Mouse (Mus musculus) cerebellum, postnatal 14 days (tissue): ENCODE results near the gene Tmtc2.

Source experiments
- DNase-seq, 2 experiments: peaks; one replicate each; pipeline ENCODE4 v3.0.0; 2021; ENCODE audit warnings: mixed read lengths in 2 of 2

Tmtc2 gene

DNA sequence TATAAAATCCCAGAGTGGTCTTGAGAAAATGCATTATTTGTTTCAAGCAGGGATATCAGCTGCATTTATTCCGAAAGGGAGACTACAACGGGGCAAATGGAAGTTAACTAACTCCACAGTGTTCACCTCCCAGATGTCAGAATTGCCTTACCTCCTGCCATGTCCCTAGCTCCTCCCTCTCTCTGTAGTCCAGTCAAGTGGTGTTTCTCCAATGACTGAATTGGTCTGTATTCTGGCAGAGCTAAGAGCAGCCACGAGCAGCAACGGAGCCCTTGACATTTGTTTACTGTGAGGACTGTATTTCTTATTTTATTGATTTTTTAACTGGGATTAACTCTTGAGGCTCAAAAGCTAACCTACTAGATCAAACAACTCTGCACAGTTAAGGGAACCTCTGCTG is 81.8 kb downstream of the Tmtc2 start:
- DNase-seq = no peak

DNA sequence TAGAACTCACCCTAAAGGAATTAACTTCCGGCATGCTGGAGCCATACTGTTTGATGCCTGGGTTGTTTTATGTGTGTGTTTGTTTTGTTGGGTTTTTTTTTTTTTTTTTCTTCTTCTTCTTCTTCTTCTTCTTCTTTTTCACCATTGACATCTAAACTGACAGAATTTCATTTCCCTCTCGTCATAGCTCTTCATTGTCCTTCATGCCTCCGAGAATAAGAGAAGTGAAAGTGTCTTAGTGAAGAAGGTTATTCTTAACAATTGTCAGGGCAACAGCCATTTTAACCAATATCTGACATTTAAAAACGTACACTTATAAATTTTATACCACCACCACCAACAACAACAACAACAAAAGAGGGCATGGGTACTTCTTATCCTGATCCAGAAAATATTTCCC is 83.5 kb downstream of the Tmtc2 start:
- no peak for DNase-seq

DNA sequence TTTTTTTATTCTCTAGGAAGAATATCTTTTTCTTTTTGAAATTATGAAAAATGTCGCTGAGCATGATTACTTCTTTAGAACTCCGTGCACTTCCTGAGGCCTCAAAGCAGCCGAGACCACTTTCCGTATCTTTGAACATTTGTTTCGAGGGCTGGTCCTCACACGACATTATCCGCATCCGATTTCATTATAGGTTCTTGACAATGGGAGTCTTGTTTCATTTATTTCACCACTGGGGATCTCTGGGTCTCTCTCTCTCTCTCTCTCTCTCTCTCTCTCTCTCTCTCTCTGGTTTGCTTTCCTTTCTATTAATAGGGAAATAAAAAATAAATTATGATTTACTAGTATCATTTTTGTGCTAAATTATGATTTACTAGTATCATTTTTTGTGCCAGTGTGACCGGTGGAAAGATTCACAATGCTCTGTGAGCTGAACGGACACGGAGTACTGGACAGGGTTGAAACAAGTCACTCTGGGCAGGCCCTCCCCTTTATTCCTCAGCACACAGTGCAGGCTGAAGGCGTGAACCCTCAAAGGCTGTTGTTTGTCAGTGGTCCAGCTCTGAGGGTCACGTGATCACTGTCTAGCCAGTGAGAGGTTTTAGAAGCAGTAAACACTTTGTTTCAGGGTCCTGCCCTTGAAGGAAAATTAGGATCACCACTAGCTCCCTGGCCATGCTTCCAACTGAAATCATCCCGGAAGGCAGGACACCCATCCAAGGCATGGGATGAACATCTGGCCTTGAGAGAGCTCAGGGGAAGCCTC is 84.1 kb downstream of the Tmtc2 start:
- DNase-seq = peak in 1 of 2 experiments; percentile 41

DNA sequence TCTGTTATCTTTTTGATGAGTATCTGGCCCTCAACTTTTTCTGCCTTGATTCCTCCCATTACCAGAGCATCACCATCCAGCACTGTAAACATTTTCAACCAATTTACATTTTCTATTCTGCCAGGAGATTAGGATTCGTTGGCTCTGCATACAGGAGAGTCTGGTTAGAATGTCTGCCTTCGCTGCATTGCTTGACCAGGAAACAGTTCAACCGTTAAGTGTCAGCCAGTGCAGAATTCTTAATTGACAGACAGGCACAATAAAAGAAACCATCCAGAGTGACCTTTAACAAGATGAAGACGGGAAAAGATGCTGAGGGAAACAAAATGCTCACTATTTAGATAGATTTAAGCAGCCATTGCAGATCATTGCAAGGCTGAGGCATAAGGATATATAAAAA is 87.3 kb downstream of the Tmtc2 start:
- no peak for DNase-seq

DNA sequence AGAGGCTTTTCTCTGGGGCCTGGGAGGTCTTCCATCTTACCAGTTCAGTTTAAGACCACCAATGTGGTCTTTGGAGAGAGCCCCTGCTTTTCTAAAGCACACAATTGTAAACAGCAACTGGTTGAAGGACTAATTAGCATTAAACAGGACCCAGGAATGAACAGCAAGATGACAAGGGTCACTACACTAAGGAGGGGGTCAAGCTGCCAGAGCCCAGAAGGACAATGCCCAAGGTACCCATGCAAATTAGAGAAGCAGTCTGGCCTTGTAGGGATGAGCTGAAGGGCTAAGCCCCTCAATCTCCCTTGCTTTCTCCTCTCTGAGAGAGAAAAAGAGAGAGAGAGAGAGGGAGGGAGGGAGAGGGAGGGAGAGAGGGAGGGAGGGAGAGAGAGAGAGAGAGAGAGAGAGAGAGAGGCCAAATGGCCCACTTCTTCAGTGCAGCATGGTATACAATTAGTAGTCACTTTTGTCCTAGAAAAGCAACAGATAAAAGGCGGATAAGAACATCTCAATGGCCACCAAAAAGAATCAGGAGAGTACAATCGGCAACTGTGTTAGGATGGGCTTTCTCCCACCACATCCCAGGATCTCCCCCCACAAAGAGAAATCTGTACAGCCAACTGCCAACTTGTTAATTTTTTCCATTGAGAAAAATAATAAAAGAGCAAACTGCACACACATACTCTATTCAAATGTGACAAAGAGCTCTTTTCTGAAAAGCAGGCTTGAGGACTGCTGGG is 89.7 kb downstream of the Tmtc2 start:
- DNase-seq = no peak

DNA sequence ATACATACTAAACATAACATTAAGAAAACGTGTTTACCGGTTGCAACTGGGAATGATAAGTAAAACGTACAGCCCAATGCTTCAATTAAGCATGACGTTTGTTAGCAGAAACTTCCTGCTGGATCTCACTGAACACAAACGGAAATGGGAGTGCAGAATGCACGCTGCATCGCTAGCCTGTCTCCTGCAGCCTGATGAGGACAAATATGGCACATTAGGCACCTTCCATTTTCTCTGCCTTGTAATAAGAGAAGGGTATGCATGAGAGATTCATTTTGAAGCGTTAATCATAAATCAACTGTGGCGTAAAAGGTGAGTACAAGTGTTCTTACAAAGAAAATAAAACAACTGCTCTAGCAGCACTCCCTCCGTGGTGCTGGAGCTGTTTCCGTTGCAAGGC is 94.5 kb downstream of the Tmtc2 start:
- DNase-seq = no peak

DNA sequence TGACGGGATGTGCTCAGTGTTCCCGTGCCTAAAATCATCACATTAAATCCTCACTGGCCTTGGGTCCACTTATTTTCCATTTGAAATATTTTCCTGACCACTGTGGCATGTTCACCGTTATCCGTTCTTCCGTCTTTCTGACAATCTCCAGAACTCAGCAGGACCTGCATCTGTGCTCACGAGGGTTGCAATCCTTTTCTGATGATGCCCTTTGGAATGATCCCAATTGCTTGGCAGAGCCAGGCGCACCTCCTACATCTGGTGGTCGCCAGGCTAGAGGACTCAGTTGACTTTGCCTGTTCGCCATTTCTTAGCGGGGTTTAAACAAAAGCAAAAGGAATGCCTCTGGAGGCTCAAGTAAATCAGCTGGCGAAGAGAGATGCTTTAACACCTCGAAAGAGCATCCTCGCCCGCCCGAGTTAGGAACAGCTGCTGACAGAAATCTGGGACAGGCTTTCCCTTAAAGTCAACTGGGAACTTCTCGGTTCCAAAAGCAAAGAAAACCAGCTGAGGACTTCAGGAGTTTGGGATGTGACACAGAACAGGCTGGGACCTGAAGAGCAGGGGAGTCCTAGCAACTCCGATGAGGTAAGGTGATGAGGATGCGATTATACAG is 96.5 kb downstream of the Tmtc2 start:
- DNase-seq = peak in 1 of 2 experiments; percentile 40

DNA sequence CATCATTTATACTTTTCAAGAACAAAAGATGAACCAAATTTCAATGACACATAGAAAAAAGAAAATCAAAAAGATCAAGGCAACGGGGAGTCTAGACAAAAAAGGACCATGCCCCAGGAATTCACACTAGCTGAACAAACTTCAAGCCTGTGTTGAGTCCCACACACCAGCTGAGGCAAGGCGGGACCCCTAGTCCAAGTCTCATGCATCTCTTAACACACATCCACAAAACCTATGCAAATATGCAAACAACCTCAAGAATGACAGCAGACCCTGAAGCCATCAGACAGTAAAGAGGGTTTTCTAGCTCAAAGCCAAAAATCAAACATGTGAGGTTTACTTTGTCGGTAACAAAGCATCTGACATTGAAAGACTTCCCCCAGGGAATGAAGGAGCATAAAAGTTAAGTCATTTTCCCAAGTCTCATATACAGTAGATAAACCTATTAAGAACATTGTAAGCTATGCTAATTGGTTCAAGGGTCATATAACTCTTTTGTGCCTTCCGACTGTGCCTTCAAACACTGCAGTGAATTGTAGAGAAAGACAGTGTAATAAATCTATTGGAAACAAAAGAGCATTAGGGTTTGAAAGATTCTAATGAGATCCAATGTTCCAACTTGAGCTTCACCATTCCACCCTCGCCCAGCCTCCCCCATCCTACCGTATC is 100.0 kb downstream of the Tmtc2 start:
- DNase-seq = no peak

DNA sequence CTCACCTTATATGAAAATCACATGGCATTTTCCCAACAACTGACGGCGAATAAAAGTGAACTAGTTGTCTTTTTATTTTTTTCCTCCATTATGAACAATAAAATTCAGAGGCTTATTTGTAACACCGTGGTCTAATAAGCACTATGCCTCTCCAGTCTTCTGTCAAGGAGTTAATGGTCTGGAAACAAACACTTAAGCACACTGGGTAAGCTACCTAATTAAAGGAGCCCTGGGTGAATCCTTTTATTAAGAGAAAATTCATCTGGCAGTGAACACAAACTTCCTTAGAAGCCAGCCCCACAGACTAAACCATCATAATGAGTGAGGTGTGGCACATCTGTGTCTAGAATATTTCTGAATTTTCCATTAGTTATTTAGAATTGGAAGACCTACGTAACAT is 109.9 kb downstream of the Tmtc2 start:
- DNase-seq = no peak

DNA sequence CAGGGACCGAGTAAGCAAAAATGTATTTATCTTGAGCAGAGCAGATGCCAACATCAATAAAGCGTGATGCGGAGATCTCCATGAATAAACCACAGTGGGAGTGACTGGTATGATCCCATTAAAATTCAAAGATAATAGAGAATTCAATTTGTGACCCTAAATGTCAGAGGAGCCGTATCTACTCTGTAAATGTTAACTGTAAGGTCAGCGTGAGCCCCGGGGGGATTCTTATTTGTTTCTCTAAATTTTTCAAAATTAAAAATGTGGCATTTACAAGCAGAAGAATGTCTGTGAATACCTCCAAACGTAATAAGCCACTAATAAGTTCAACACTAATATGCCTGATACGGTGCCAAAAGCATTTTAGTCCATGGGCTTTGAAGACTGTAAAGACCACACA is 120.8 kb downstream of the Tmtc2 start:
- DNase-seq = no peak

DNA sequence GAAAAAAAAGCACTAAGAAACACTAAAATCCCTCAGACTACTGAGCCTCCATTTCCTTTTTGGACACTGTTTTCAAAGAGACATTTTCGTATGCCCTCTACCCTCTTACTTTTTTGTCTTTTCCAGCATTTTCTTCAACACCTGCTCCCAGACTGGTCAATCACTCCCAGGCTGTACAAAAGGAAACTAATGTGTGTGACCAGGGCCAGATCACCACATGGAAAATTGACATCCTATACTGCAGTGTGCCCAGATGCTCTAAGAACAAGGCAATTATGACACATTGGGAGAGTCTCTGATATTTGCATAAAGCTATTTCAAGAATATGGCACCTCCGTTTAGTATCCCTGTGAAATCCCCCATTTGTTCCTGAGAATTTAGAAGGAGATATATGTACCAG is 127.1 kb downstream of the Tmtc2 start:
- no peak for DNase-seq

DNA sequence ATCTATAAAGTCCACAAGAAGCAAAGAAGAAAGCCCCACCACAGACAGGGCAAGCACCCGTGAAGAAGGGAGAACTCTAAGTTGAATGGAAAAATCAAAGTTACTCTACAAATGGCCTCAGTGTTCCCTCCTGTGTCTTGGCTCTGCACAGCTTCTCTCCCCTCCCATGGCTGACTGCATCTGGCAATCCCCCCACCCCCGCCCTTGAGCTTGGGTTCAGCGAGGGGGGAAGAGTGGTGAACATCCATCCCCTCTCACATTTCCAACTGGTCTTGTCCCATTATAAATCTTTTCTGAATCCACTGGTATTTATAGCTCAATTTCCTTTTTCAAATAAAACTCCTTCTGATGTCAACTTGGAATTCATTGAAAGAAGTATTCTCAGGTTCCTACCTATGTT is 129.9 kb downstream of the Tmtc2 start:
- DNase-seq = no peak

DNA sequence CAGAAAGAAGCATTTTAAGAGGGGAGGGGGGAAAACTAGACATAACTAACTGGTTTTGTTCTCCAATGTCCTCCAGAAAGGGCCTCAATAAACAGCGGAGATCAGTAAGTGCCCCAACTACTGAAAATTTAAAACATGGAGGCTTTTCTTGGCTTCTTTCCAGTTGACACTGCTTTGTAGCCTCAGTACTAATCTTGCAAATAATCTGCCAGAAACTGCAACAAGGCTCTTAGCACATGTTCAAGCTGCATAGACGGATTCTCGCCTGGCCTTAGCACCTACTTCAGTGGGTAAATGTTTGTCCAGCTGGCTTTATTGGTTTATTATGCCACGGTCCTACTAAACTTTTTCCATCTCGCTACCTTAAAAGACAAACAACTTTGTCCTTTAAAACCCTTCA is 139.4 kb downstream of the Tmtc2 start:
- no peak for DNase-seq

DNA sequence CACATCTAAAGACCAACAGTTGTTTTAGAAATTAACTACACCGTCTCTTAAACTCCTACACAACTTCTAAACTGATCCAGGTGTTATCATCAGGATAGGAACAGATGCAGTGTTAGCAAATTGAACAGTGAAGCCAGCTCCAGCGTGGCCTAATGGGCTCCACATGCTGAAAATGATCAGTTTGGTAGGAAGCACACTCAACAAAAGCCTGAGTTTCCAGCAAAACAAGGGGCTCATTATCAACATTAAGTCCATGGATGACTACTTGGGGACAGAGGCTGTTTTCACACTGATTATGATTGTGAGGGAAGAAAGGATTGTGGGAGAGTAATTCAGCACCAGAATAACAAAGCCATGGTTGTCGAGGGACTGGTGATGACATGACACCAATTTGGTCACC is 143.4 kb downstream of the Tmtc2 start:
- no peak for DNase-seq

DNA sequence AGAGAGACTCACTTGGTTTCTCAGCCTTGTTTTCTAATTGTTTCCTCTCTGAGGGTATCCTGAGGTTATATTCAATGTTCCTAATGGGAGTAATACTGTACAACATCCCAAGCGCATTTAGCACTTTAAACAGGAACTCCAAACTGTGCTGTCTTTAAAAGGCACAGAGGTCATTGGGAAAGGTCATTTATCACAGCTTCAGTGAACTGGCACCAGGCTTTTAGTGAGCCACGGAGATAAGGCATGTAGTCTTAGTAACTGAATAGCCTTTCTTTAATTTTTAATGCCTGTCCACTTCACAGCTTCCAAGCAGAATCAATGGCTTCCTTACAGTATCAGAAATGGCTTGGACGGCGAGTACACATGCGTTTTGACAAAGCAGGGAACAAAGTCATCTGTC is 144.0 kb downstream of the Tmtc2 start:
- DNase-seq = no peak

DNA sequence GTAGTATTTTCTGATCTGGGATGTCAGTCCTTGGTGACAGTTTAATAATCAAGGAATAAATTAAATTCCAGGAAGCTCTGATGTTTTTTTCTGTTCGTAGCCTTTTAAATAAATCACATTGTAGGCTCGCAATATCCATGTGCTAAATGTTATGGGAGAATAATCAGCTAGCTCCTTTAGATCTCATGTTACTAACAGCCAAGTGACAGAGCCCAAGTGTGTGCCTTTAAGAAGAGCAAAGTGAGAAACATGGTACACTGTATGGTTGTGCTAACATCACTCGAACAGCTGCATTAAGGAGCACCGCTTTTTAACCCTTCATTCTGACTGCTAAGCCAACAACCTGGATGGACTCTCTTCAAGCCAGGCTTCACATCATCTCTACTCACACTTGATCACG is 146.2 kb downstream of the Tmtc2 start:
- DNase-seq = no peak

DNA sequence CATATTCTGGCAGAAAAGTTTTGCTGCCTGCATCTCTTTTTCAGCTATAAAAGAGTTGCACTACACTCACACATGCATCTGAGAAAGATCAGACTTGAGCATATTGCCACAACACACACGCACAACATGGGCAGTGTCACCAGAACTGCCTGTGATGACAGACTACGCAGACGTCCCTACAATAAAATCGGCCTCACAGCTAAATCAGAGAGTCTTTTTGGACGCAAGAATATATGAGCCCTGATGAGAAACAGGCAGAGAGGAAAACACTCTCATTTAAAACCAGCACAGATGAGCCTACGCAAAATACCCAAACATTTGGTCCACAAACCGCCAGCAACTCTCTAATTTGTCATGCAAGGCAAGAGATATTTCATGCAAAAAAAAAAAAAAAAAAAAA is 146.6 kb downstream of the Tmtc2 start:
- no peak for DNase-seq

DNA sequence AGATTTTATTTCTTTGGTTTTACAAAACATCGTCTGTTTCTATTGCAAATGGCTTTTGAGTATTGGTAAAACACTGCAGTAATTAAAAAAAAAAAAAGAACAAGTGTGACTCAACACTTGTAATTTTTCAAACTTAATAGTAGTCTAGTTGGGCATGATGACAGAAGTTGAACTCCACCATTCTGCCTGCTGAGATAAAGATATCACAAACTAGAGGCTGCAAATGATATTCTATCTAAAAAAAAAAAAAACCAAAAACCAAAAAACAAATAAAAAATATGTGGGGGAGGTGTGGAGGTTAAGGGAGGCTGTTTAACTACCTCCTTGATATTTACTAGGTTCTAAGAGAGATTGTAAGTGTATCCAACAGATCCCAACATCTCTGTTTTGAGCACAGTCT is 149.2 kb downstream of the Tmtc2 start:
- no peak for DNase-seq

DNA sequence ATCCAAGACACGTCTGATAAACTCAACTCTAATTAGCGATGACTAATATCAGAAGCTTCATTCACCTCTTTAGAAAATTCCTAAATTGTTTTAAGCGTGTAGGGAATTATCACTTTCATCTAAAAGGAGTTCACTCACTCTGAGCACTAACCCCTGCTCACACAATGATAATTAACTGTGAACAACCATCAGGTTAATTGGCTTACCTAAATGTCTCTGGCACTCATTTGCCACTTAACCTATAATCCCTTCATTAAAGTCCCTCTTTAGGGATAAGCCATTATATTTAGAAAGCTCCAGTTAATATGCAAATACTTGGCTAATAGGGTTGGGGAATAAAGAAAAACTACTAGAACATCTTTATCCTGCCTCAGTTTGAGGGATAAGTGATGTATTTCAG is 151.1 kb downstream of the Tmtc2 start:
- DNase-seq = no peak

DNA sequence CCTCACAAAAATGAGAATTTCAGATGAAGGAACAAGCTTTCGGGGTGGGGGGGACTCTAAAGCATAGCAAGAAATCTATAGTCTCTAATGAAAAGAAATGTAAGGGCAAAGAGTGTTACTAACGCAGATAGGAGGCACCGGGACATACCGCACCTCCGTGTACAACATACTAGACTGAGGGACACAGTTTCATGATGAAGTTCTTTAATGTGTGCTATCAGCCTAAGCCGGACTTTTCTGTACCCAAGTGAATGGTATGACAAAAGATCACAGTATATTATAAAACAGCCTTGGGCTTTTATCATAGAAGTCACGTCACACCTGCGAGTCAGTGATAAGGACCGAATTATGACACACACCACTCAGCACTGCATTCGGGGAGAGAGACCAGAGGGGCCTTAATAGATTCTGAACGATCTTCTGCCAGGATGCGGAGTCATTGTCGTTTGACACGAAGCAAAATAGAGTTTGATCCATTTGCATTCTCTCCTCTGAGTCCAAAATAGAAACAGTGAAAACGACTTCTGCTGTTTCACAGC is 156.3 kb downstream of the Tmtc2 start:
- no peak for DNase-seq

DNA sequence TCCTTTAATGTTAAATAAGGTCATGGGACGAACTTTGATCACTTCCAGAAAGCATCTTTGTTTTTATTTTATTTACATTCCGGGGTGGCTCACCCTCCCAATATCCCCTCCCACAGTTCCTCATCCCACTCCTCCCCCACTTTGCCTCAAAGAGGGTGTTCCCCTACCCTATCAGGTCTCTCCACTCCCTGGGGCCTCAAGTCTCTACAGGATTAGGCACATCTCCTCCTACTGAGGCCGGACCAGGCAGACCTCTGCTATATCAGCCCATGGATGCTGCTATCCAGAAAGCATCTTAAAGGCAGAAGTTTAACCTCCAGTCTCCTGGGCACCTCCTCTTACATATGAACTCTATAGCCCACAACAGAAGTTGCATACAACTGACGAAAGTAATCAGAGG is 157.7 kb downstream of the Tmtc2 start:
- DNase-seq = no peak

DNA sequence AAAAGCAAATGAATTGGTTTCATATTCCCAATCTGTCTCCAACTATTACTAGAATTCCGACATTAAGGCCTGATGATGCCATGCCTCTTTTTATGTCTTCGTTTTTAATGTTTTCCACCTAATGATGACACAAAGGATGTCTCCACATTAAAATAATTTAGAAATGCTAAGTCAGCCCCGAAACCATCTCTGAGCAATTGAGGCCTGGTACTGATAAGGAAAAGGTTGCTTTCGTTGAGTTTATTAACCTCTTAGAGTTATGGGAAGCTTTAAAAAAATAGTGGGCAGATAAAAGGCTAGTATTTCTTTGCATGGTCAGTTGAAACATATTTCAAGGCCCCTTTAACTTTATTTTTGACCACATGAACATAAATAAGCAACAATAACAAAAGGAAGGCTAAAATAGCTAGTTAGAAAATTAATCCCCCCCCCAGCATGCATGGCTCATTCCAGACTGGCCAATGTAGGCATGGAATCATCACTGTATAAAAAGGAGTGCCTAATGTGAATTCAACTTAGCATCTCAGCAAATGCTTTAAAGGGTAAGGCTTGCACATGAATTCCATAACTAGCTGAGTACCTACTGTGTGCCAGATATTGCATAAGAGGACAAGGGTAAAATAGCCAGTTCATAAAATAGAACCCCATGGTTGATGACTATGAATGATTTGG is 168.3 kb downstream of the Tmtc2 start:
- no peak for DNase-seq

DNA sequence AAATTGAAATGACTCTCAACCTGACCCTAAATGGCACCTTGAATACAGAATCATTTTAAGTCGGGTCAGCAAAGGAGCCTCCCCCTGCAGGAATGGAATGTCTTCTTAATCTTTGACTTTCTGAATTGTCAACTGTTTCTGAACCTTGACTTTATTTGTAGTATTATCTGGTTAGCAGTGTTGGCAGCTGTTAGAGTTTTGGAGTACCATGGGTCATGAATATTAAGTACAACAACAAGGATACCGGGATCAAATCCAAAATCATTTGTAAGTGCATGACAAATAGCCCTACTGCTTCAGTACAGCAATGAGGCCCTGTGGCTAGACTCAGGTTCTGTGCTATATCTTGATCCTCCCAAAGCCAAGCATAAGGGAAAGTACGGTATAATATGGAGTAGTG is 170.3 kb downstream of the Tmtc2 start:
- DNase-seq = no peak
